Mouse (Mus musculus) myocyte (in vitro differentiated cells): ENCODE results near the gene Shroom1.

Experiments used
- MYOD1 ChIP-seq, 3 experiments: IDR thresholded peaks; one replicate each; pipeline ENCODE4 v1.6.1; 2011; ENCODE audit warnings: control low read depth in 2 of 3, low read depth in 2 of 3, mild to moderate bottlenecking in 2 of 3, moderate library complexity in 1 of 3; ENCODE audit not compliant: insufficient read length in 2 of 3, control insufficient read depth in 1 of 3
- POLR2A ChIP-seq: IDR thresholded peaks from one replicate; pipeline ENCODE4 v1.6.1; 2011; ENCODE audit warnings: low read depth, mild to moderate bottlenecking, control low read depth, moderate library complexity; ENCODE audit not compliant: insufficient read length
- POLR2AphosphoS2 ChIP-seq: IDR thresholded peaks from one replicate; pipeline ENCODE4 v1.6.1; 2011; ENCODE audit warnings: low read depth, control low read depth; ENCODE audit not compliant: insufficient read length

DNA sequence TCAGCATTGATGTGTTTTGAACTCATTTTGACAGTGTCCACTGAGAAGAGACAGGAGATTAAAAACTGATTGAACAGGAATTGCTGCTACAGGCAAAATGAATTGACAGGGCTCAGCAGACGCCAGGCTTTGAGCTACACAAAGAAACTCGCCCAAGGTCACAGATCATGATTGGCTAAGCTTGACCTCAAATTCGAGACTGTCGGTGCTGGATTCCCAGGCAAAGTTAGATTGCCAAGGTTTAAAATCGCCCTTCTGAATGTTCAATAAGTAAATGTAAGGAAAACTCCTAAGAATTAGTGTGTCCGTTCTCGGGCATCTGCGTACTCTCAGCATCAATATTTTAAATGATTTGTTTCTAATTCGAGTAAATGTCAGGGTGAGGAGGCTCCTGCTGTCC lies 32.4 kb downstream of the Shroom1 start:
- TF ChIP-seq POLR2A, result no peak
- no peak for TF ChIP-seq POLR2AphosphoS2
- no peak for TF ChIP-seq MYOD1 (IDR thresholded peaks at IDR 0.05; ENCODE audit: control insufficient read depth in 1 of 3, insufficient read length in 2 of 3, low read depth in 2 of 3)
